Mouse (Mus musculus) activated CD4-positive, CD25-positive, alpha-beta regulatory T cell, adult 9 weeks (primary cell): Measurements from ENCODE around the gene Cela1. TPM values are rescaled to one million over a fixed set of nuclear protein-coding genes. Genes with fewer than 3 reads are reported as not detected.

Experiments used
- polyA plus RNA-seq: library from polyadenylated mRNA; unstranded; fragments of 100-300 nt; shearing (Covaris generic); gene quantifications from one replicate; pipeline ENCODE4 v1.2.1, GENCODE M21; 2017

The Cela1 gene
- polyA plus RNA-seq, result 9.6 TPM

GRCm38 (mm10) chr15:100687430-100687971 lies at the start of gene Cela1:
Gene Cela1 (minus strand): TSS chr15:100687921.

GRCm38 (mm10) chr15:100729281-100729985 lies 41.7 kb upstream of the Cela1 start, which contains the start of gene Galnt6:
Gene Galnt6 (minus strand): TSS chr15:100729376.

GRCm38 (mm10) chr15:100669337-100669736 lies 18.4 kb downstream of the Cela1 start, which contains the start of gene Bin2:
Gene Bin2 (minus strand): TSS chr15:100669553.

GRCm38 (mm10) chr15:100636700-100637501 lies 50.8 kb downstream of the Cela1 start, which contains the start of gene Smagp:
Gene Smagp (minus strand): TSS chr15:100636940.

Other genes starting within 250 kb of the Cela1 start
- 40.3 TPM for gene Letmd1, start 218.9 kb downstream of the Cela1 start, polyA plus RNA-seq
- gene Csrnp2, start 192.4 kb downstream of the Cela1 start, polyA plus RNA-seq, result 3.2 TPM
- 8.3 TPM for gene Tfcp2, start 135.9 kb downstream of the Cela1 start, polyA plus RNA-seq
- 5.1 TPM for gene Pou6f1, start 87.9 kb downstream of the Cela1 start, polyA plus RNA-seq
- 544 TPM for gene Dazap2, start 72.6 kb downstream of the Cela1 start, polyA plus RNA-seq
- 0.53 TPM for gene Smagp, start 51.0 kb downstream of the Cela1 start, polyA plus RNA-seq
- 759 TPM for gene Bin2, start 18.4 kb downstream of the Cela1 start, polyA plus RNA-seq
- gene Galnt6, start 41.5 kb upstream of the Cela1 start, polyA plus RNA-seq, result 164 TPM
- gene Slc4a8, start 73.8 kb upstream of the Cela1 start, polyA plus RNA-seq, result 20.2 TPM
- 0.34 TPM for gene Scn8a, start 181.9 kb upstream of the Cela1 start, polyA plus RNA-seq